Mouse (Mus musculus) liver, embryonic 16.5 days (tissue): Measurements from ENCODE around the gene Olfr558. TPM values are rescaled to one million over a fixed set of nuclear protein-coding genes. Genes with fewer than 3 reads are reported as not detected.

Source experiments
- ATAC-seq: fragments of 200-750 bp; cut with Nextera tagmentation; 2 replicates; pipeline ENCODE4 v1.8.0; 2017; ENCODE audit warnings: low read depth, mild to moderate bottlenecking, moderate number of reproducible peaks, moderate library complexity
- H3K27ac ChIP-seq: fragments of 300-500 bp; sonication (generic); 2 replicates; pipeline ENCODE4 v1.5.1; 2014; ENCODE audit warnings: mild to moderate bottlenecking, low read length
- H3K27me3 ChIP-seq: fragments of 300-500 bp; sonication (generic); 2 replicates; pipeline ENCODE4 v1.6.1; 2014; ENCODE audit warnings: low read depth, low read length, mixed read lengths; ENCODE audit not compliant: control insufficient read depth, insufficient read depth
- H3K36me3 ChIP-seq: fragments of 300-500 bp; sonication (generic); 2 replicates; pipeline ENCODE4 v1.6.1; 2014; ENCODE audit warnings: mild to moderate bottlenecking; ENCODE audit not compliant: control insufficient read depth, insufficient read depth
- H3K4me1 ChIP-seq: fragments of 300-500 bp; sonication (generic); 2 replicates; pipeline ENCODE4 v1.6.1; 2014; ENCODE audit warnings: low read depth, low read length, mixed read lengths; ENCODE audit not compliant: control insufficient read depth
- H3K4me2 ChIP-seq: fragments of 300-500 bp; sonication (generic); 2 replicates; pipeline ENCODE4 v1.6.1; 2014; ENCODE audit warnings: low read depth, low read length, mixed read lengths
- H3K4me3 ChIP-seq: fragments of 300-500 bp; sonication (generic); 2 replicates; pipeline ENCODE4 v1.5.1; 2014; ENCODE audit warnings: low read depth, mild to moderate bottlenecking, low read length
- H3K9ac ChIP-seq: fragments of 300-500 bp; sonication (generic); 2 replicates; pipeline ENCODE4 v1.6.1; 2014; ENCODE audit warnings: low read depth, low read length
- H3K9me3 ChIP-seq: fragments of 300-500 bp; sonication (generic); replicated peaks from 2 replicates; pipeline ENCODE4 v1.6.1; 2016; ENCODE audit warnings: low read length; ENCODE audit not compliant: control insufficient read depth
- WGBS: fragments of 180-500 bp; shearing (Covaris S2); extraction: QIAGEN DNeasy Blood & Tissue Kit; methylation state at CpG from one replicate; pipeline ENCODE4 v1.1.7; 2014; ENCODE audit not compliant: insufficient replicate concordance; 5-methylcytosine and 5-hydroxymethylcytosine counted together
- polyA plus RNA-seq: library from polyadenylated mRNA; unstranded; fragments of >200 nt; fragmentation: Nextera tagmentation; extraction: Ambion mirVana; gene quantifications from 2 replicates; pipeline ENCODE4 v1.2.1, GENCODE M21; 2015

Olfr558 gene
- polyA plus RNA-seq, 1 experiment from 2014 or later = not detected

DNA sequence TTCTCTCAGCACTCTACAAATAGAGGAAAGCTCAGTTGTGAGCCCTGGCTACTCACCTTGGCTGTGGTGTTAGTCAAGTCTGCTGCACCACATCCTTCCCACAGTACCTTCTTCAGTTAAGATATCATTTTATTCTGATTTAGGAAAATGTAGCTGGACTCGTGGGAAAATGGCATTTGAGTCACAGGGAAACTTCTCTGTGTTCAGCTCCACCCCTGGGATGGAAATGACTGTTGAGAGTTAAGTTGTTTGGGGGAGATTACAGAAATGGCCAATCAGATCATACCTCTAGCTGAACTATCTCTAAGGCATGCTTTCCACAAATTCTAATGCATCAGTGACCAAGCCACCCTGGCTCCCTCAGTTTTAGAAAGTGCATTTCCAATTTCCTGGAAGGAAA is 17.0 kb downstream of the Olfr558 start, which contains the start of gene Olfr33:
Olfr33 (minus strand) TSS at position 101 of the 400 bp plus-strand sequence.
- ATAC-seq = no peak
- Histone ChIP-seq H3K27ac (no peak within 1 kb of the TSS), H3K9me3 (no peaks in the 10 kb centered on the region), H3K4me2 (no peak within 1 kb of the TSS), H3K36me3 (no peaks in the 10 kb centered on the region), H3K27me3 (no peaks in the 10 kb centered on the region), H3K4me3 (no peak within 1 kb of the TSS), H3K9ac (no peak within 1 kb of the TSS), H3K4me1 (no peaks in the 10 kb centered on the region)
- WGBS = 21% methylated on average over 1 of the region's 1 CpGs

DNA sequence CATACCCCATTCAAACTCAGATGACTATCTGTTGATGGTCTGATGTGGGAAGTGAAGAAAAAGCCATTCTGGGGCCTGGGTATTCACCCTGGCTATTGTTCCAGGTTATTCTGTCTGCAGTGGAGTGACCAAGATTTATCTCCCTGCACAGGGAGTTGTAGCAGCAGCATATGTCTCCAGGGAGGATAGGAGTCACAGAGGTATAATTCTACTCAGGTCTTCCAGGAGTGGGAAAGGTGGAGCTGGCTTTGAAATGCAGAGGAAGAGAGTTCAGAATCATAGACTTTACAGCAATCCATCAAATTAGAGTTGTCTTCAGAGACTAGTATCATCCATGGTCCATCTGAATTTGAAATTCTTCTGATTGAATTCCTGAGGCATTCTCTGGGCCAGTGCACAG is 25.4 kb downstream of the Olfr558 start, which contains the start of gene Olfr559:
Olfr559 (minus strand) TSS at position 101 of the 400 bp plus-strand sequence.
- Histone ChIP-seq H3K4me3 (no peak within 1 kb of the TSS), H3K9ac (no peak within 1 kb of the TSS), H3K4me1 (no peaks in the 10 kb centered on the region), H3K27ac (no peak within 1 kb of the TSS), H3K27me3 (no peaks in the 10 kb centered on the region), H3K9me3 (no peaks in the 10 kb centered on the region), H3K4me2 (no peak within 1 kb of the TSS), H3K36me3 (no peaks in the 10 kb centered on the region)
- no peak for ATAC-seq

DNA sequence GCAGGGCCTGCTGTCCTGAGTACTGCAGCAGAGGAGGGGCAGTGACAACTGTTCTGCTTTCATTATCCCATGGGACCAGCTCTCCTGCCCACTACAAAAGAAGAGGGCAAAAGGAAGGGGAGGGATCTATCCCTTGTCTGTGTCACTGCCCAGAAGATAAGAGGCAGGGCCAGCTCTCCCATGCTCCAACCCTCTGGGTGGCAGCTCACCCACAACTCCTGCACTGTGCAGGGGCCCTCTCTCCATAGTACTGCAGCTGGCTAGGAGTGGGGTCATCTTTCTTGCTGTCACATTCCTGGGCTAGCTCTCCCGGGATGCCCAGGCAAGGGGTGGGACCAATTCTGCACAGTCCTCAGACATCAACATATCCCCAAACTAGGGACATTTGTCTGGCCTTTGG is 31.8 kb downstream of the Olfr558 start:
- no peaks in the 10 kb centered on the region for H3K4me1 ChIP-seq
- no peak overlapping the region for H3K9ac ChIP-seq
- H3K9me3 ChIP-seq = no peaks in the 10 kb centered on the region
- ATAC-seq = no peak
- H3K27me3 ChIP-seq = no peaks in the 10 kb centered on the region
- H3K4me2 ChIP-seq = no peak overlapping the region
- 57% methylated on average over 1 of the region's 1 CpGs for WGBS
- H3K36me3 ChIP-seq = no peaks in the 10 kb centered on the region
- H3K4me3 ChIP-seq = no peak overlapping the region
- H3K27ac ChIP-seq = no peak overlapping the region

DNA sequence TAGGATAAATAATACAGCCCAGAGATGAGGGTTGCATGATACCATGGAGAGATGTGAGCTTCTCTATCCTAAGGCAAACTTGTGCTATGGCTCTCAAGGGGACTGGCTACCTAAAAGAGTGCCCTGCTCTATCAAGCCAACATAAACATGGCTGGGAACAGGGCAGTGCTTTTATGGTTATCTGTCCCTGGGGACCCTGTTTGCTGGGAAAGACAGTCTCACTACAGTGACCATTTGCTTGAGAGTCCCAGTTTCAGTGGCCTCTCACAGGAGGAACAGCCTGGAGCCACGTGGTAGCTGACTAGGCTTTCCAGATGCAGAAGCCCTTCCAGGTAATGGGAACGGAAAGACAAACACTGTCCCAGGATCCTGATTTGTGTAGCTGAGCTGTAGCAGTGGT is 35.7 kb downstream of the Olfr558 start:
- H3K27ac ChIP-seq = no peak overlapping the region
- H3K4me1 ChIP-seq = no peaks in the 10 kb centered on the region
- no peak overlapping the region for H3K9ac ChIP-seq
- H3K4me2 ChIP-seq = no peak overlapping the region
- H3K27me3 ChIP-seq = no peaks in the 10 kb centered on the region
- WGBS = 36% methylated on average over 2 of the region's 2 CpGs
- no peak for ATAC-seq
- H3K36me3 ChIP-seq = no peaks in the 10 kb centered on the region
- no peak overlapping the region for H3K4me3 ChIP-seq
- H3K9me3 ChIP-seq = no peaks in the 10 kb centered on the region

DNA sequence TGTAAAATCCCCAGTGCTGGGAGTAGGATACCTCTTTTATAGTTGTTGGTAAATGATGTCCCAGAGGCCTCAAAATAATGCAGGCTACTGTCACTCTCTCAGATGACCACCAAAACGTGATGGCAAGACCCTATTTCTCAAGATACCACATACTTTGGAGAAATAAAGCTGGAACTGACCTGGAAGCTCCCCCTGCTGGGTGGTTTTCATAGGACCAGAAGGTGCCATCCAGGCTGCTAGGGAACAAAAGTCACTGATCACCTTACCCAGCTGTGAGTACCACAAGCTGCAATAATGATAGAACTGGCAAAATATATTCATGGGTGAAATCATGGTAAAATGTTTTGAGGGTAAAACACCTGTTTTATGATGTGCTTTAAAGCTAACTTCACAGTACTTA is 50.1 kb downstream of the Olfr558 start:
- Histone ChIP-seq H3K27me3 (no peaks in the 10 kb centered on the region), H3K27ac (no peak overlapping the region), H3K4me1 (no peaks in the 10 kb centered on the region), H3K4me2 (no peak overlapping the region), H3K9me3 (no peaks in the 10 kb centered on the region), H3K36me3 (no peaks in the 10 kb centered on the region), H3K9ac (no peak overlapping the region), H3K4me3 (no peak overlapping the region)
- 14% methylated on average over 1 of the region's 1 CpGs for WGBS
- ATAC-seq = no peak

DNA sequence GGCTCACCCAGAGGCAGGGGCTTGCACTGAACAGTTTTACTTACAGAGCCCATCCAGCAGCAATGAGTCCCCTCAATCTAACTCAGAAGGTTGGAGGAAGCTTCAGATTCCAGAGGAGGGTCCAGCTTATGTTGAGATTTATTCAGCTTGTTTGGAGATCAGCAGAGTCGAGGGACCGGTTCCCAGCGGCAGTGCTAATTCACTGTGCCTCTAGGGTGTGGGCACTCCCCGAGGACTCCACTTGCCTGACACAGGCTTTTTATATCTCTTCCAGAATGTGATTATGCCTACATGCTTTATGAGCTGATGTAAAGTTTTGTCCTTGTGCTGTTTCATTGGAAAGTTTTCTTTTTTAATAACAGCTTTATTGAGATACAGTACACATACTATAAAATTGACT is 57.3 kb downstream of the Olfr558 start, which contains the start of the genes Olfr560 and Olfr78:
Olfr560 (minus strand) TSS at position 101 of the 400 bp plus-strand sequence.
Olfr78 (minus strand) TSS at position 206 of the 400 bp plus-strand sequence.
- no peak for ATAC-seq
- 76% methylated on average over 4 of the region's 4 CpGs for WGBS
- H3K4me2 ChIP-seq = no peak within 1 kb of the TSS

More for the DNA sequence above, 57.3 kb downstream of the Olfr558 start, which contains the start of the genes Olfr560 and Olfr78:
- H3K9me3 ChIP-seq = no peaks in the 10 kb centered on the region
- H3K36me3 ChIP-seq = no peaks in the 10 kb centered on the region
- no peaks in the 10 kb centered on the region for H3K27me3 ChIP-seq
- no peak within 1 kb of the TSS for H3K9ac ChIP-seq
- no peaks in the 10 kb centered on the region for H3K4me1 ChIP-seq
- no peak within 1 kb of the TSS for H3K27ac ChIP-seq
- no peak within 1 kb of the TSS for H3K4me3 ChIP-seq

Other genes with a start within 250 kb of the Olfr558 start
- gene Olfr543, start 220.5 kb upstream of the Olfr558 start, polyA plus RNA-seq = 0.30 and 0.43 TPM in 2 replicates
- gene Olfr544, start 213.9 kb upstream of the Olfr558 start, polyA plus RNA-seq = 0.05 and 0.08 TPM in 2 replicates
- not detected in 2 replicates for gene Olfr545, start 202.6 kb upstream of the Olfr558 start, polyA plus RNA-seq
- gene Olfr547, start 167.5 kb upstream of the Olfr558 start, polyA plus RNA-seq = not detected in 2 replicates
- not detected in 2 replicates for gene Olfr548-ps1, start 161.3 kb upstream of the Olfr558 start, polyA plus RNA-seq
- gene Olfr549, start 152.3 kb upstream of the Olfr558 start, polyA plus RNA-seq = not detected in 2 replicates
- gene Trim21, start 136.7 kb upstream of the Olfr558 start, polyA plus RNA-seq = 0.25 and 0.37 TPM in 2 replicates
- not detected in 2 replicates for gene Olfr550, start 130.8 kb upstream of the Olfr558 start, polyA plus RNA-seq
- not detected in 2 replicates for gene Olfr551, start 110.3 kb upstream of the Olfr558 start, polyA plus RNA-seq
- not detected in 2 replicates for gene Olfr552, start 104.4 kb upstream of the Olfr558 start, polyA plus RNA-seq
- gene Olfr553, start 84.0 kb upstream of the Olfr558 start, polyA plus RNA-seq = not detected in 2 replicates
- gene Olfr554, start 63.8 kb upstream of the Olfr558 start, polyA plus RNA-seq = not detected in 2 replicates
- not detected in 2 replicates for gene Olfr555, start 43.4 kb upstream of the Olfr558 start, polyA plus RNA-seq
- gene Olfr556, start 37.3 kb upstream of the Olfr558 start, polyA plus RNA-seq = not detected in 2 replicates
- gene Trim68, start 14.9 kb upstream of the Olfr558 start, polyA plus RNA-seq = 1.1 and 1.5 TPM in 2 replicates
- not detected in 2 replicates for gene Olfr557, start 6.3 kb upstream of the Olfr558 start, polyA plus RNA-seq
- not detected in 2 replicates for gene Olfr33, start 16.9 kb downstream of the Olfr558 start, polyA plus RNA-seq
- not detected in 2 replicates for gene Olfr559, start 25.3 kb downstream of the Olfr558 start, polyA plus RNA-seq
- not detected in 2 replicates for gene Olfr560, start 57.2 kb downstream of the Olfr558 start, polyA plus RNA-seq
- gene Olfr78, start 57.3 kb downstream of the Olfr558 start, polyA plus RNA-seq = 0.02 and 0.04 TPM in 2 replicates
- not detected in 2 replicates for gene Olfr561, start 69.0 kb downstream of the Olfr558 start, polyA plus RNA-seq
- not detected in 2 replicates for gene Olfr564, start 101.3 kb downstream of the Olfr558 start, polyA plus RNA-seq
- not detected in 2 replicates for gene Olfr566, start 156.6 kb downstream of the Olfr558 start, polyA plus RNA-seq
- not detected in 2 replicates for gene Olfr568, start 174.9 kb downstream of the Olfr558 start, polyA plus RNA-seq
- not detected in 2 replicates for gene Olfr569, start 188.7 kb downstream of the Olfr558 start, polyA plus RNA-seq
- not detected in 2 replicates for gene Olfr570, start 192.4 kb downstream of the Olfr558 start, polyA plus RNA-seq
- gene Olfr571, start 215.3 kb downstream of the Olfr558 start, polyA plus RNA-seq = not detected in 2 replicates
- not detected in 2 replicates for gene Olfr572, start 222.2 kb downstream of the Olfr558 start, polyA plus RNA-seq
- not detected in 2 replicates for gene Olfr573-ps1, start 240.4 kb downstream of the Olfr558 start, polyA plus RNA-seq
- not detected in 2 replicates for gene Olfr574, start 246.3 kb downstream of the Olfr558 start, polyA plus RNA-seq